Mouse (Mus musculus) telencephalon, adult 2 months (tissue): ENCODE measurements at regions not wholly inside any gene's neighbourhood (a gene's known extent, or its start where the extent isn't known, plus 50 kb on each side); places are given as distances from the start of the nearest gene placed in this dataset.
"Not testable (repeated sequence)": the region's sequence is repeated elsewhere in the genome, so short reads cannot be mapped to it uniquely, and the experiment has no call there.

Source experiments
- DNase-seq: peaks from one replicate; pipeline ENCODE4 v3.0.0-alpha.2; 2011; ENCODE audit warnings: low read depth, low spot score

DNA sequence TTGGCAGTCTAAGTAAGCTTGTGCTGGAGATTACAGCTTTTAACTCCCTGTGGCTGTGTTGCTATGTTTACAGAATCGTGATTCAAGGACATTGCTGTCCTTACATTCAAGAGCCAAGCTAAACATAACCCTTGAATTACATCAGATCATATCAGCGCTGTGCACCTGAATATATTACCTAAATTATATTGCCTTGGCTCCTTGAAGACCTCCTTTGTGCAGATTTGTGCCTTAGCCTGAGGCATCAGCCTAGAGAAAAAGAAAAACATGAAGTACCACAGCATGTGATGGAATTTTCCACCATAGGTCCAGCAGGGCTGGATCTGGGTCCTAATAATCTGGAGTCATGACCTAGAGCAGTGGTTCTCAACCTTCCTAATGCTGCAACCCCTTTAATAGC lies 189.8 kb upstream of the Tsc22d2 start:
- no peak for DNase-seq

GRCm38 (mm10) chr3:58226447-58227321 lies 187.8 kb upstream of the Tsc22d2 start:
- no peak for DNase-seq

GRCm38 (mm10) chr3:58227322-58227627 lies 187.2 kb upstream of the Tsc22d2 start:
- DNase-seq: no peak

DNA sequence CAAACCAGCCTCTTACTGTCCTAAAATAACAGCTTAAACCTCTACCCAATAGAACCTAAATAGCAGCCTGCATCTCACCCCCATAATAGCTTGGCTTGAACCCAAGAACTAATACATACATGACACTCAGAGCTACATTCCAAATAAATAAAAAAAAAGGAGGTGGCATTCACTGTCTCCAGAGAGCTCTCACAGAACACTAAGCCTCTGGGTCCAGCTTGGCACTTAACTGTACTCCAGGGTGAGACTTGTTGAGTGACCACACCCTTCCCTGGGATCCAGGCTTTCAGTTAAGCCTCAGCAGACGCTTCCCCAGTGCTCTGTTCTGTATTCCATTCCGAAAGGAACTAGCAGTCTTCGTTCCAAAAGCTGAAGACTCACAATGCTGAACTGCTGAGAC lies 186.3 kb upstream of the Tsc22d2 start:
- no peak for DNase-seq

DNA sequence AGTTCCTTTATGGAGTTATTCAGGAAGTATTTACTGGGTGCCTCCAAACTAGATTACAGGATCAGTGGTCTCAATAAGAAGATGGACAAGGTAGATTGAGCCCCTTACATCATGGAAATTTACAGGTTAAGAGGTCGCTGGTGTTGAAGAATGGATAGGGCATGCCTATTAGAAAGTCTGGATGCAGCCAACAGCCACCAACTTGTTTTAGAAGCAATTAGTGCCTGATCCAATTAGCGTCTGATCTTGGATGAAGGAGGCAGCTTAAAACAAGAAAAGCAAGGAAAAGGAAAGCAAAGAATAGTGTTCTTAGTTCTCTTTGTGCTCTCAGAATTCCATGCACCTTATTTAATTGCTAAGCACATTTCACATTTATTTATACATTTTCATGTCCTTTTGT lies 182.8 kb upstream of the Tsc22d2 start:
- no peak for DNase-seq

- DNase-seq: no peak
These were observed 181.2 kb upstream of the Tsc22d2 start for GRCm38 (mm10) chr3:58233296-58233695.

DNA sequence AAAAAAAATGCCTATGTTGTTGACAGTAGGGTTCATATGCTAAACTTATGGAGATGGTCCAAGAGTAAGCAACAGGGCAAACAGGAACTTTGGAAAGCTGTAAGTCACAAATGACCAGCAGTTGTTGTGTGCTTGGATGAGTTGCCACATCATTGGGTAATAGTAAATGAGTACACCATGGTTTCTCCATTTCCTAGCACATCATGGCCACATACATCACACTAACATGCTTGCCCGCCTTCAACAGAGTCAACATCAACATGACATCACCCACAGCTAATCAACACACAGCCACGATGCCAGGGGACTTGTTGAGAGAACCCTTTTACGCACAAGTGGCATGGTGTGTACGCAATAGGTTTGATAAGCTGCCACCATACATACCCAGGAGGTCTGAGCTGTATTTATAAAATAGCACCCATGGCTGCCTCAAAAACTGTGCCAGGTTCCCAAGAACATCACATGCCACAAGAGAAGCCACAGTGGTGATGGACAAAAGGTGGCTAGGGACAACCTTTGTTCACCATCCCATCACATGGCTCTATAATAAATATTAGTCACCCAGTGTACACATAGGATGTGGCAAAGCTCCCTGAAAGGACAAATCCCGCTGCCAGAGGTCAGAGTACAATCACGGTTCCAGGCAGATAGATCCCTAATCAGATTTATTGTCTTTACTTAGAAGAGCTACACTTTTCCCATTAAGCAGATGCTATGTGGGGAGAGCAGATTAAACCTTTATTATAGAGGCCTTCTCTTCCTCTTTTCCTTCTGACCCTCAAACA lies 179.5 kb upstream of the Tsc22d2 start:
- no peak for DNase-seq

- no peak for DNase-seq
These were observed 176.4 kb upstream of the Tsc22d2 start for GRCm38 (mm10) chr3:58238111-58238510.

DNA sequence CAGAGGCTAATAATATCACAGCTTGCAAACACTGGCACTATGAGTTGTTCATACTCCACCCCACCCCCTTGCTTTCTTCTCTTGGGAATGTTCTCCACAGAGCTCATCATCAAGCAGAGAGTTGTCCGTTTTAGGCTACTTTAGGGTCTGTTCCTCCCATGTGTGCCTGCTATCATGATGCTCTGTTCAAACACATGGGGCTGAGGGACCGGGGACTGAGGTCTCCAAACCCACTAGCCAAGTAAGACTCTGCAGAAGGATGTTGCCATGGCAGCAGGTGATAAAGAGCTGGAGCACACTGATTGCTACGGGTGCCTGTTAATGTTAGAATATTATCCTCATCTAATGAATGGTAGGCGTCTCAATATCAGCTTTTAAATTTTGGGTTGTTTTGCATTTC lies 173.7 kb upstream of the Tsc22d2 start:
- no peak for DNase-seq

DNA sequence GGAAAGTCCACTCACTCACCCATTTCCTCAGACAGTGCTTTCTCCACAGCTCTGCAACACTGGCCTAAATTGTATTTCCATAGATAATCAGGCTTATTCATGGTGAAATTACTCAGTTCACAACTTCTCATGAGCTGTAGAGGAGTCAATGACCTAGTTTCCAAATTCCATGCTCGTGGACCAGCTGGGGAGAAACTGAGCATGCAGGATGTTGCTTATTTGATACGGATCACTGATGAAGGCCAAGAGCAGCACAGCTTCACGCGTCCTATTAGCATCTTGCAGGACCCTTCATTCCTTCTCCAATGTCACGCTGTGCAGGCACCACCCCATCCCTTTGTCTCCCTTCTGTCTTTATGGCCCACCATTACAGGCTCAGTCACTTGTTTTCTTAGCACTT lies 169.2 kb upstream of the Tsc22d2 start:
- DNase-seq: no peak

GRCm38 (mm10) chr3:58247989-58248388 lies 166.5 kb upstream of the Tsc22d2 start:
- DNase-seq: no peak

DNA sequence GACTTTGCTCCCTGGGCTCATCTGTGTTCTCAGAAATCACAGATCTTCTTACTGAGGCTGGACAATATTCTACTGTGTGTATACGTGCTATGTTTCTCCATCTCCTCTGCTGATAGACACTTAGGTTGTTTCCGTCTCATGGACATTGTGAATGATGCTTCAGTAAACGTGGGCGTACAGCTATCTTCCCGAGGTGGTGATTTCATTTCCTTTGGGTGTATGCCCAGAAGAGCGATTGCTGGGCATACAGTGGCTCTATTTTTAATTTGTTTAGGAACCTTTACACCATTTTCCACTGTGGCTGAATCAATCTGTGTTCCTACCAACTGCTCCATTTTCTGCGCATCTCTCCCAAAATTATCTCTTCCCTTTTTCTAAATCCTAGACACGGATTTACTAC lies 160.6 kb upstream of the Tsc22d2 start:
- DNase-seq: peak; percentile 84

DNA sequence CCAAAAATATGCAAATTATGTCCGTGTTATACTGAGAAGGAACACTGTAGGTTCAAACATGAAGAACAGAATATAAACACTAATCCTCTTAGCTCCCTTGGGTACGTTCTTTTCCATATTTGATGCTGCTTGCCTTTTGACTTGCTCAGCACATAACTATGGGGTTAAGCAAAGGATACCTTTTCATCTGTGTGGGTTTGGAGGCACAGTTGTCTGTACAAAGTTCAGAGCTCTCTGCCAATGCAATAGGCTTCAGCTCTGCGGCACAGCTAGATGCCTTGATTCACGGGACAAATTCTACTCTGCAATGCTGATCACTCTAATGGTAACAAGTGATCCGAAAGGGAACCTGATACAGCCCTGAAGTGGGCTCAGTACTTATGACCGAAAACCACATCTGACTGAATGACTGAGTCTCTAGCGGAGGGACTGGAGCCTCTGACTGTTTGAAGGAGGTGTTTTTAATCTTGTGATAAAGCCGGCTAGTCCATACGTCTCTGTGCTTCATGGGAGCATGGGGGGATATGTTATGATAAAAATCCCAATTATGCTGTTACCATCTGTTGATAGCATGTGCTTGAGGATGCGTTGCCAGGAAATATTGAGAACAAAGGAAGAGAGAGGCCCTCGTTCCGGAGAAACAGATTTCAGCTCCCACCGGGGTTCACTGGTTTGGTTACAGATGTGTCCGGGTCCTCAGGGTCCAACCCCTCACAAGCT lies 146.7 kb upstream of the Tsc22d2 start:
- no peak for DNase-seq

- DNase-seq: not testable (repeated sequence)
These were observed 143.1 kb upstream of the Tsc22d2 start for GRCm38 (mm10) chr3:58271441-58271840.

- DNase-seq: no peak
These were observed 133.2 kb upstream of the Tsc22d2 start for GRCm38 (mm10) chr3:58281291-58281690.

DNA sequence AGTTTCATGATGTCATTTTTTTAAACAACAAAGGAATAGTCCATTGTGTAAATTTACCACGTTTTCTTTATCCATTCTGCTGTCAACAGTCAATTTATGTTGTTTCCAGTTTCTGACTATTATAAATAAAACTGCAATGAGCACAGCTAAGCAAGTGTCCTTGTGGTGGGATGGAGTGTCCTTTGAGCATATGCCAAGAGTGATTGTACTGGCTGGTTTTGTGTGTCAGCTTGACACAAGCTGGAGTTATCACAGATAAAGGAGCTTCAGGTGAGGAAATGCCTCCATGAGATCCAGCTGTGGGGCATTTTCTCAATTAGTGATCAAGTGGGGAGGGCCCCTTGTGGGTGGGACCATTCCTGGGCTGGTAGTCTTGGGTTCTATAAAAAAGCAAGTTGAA lies 130.1 kb upstream of the Tsc22d2 start:
- DNase-seq: not testable (repeated sequence)

DNA sequence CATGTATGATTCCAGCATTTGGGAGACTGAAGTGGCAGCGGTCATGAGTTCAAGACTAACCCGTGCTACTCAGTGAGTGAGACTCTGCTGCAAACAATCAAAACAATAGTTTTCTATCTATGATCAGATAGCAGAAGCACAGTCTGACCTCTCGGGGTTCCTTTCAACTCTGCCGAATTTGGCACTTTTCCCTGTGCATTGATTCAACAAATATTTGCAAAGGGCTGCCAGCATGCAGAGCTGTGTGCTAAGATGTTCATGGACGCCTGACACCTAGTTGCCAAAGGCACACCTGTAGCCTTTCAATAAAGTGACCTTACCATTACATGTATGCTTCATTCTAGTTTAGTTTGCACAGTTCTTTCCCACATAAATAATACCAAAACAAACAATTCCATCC lies 118.7 kb upstream of the Tsc22d2 start:
- DNase-seq: no peak

GRCm38 (mm10) chr3:58300213-58300612 lies 114.3 kb upstream of the Tsc22d2 start:
- no peak for DNase-seq

GRCm38 (mm10) chr3:58300801-58301485 lies 113.6 kb upstream of the Tsc22d2 start:
- DNase-seq: no peak

GRCm38 (mm10) chr3:58302322-58302721 lies 112.2 kb upstream of the Tsc22d2 start:
- DNase-seq: no peak

DNA sequence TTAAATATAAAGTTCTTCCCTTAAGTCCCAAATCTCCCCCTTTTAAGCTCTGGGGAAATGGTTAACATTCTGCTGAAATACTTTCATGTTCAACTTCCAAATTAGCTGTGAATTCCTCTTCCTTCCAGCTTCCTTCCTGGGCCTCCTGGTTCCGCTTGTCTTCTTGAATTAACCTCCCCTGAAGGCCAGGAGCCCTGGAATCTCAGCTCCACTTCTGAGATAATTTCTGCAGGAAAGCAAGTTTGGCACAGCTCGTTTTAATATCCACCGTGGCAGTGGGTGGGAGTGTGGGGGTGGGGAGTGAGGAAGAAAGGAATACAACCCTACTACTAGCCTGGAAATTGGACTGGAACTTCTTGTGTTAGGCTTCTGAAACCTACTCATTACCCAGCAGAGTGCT lies 110.8 kb upstream of the Tsc22d2 start:
- DNase-seq: no peak

DNA sequence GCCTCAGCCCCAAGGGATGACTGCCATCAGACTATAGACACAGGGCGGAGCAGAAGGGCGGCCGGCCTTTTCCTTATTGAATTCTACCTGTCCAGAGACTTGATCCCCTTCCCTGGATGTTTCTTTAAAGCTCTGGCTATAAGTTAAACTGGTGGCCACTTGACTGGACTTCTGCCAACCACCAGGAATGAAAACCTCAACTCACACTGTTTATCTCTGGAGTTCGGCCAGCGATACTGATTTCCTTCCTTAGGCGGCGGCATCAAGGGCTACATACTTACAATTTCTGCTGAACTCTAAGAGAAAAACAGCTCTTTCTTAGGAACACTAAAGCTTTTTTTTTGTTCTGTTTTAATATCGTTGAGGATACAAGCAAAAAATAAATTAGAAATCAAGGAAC lies 104.9 kb upstream of the Tsc22d2 start:
- DNase-seq: no peak
